Mouse (Mus musculus) liver, postnatal 0 days (tissue): ENCODE results near the gene Tprg.

Experiments used
- CTCF ChIP-seq: sonication (generic); IDR thresholded peaks from 2 replicates; pipeline ENCODE4 v1.5.1; 2016; ENCODE audit warnings: antibody characterized with exemption, low read depth
- EP300 ChIP-seq: IDR thresholded peaks from 2 replicates; pipeline ENCODE4 v1.6.1; 2016; ENCODE audit warnings: antibody characterized with exemption, low read depth, mild to moderate bottlenecking

DNA sequence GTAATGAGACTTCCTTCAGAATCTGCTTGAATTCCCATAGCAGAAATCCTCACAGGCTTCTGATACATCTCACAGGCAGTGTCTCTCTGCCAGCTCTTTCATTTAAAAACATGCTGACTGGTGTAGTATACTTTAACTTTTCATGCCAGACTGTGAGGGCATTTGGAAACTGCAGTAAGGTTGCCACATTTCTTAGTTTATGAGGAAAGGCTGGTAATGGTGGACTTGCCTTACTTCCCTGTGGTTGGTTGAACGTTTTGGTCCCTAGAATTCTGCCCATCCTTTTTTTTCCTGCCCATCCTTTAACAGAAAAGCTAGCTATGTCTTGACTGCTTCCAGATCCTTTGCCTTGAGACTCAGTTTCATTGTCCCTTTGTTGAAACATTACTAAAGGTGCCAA lies 138.8 kb downstream of the Tprg start:
- no peak for TF ChIP-seq CTCF
- no peak for TF ChIP-seq EP300
